Mouse (Mus musculus) cerebellum, adult 2 months (tissue): ENCODE data around the gene Tsen54.

ENCODE experiments used
- CTCF ChIP-seq: fragments of 200-500 bp; IDR thresholded peaks from 2 replicates; pipeline ENCODE4 v1.5.1; 2011; ENCODE audit warnings: low read depth, mild to moderate bottlenecking, control low read depth, low read length, moderate library complexity, borderline replicate concordance; ENCODE audit not compliant: insufficient read depth
- POLR2A ChIP-seq: fragments of 200-500 bp; IDR thresholded peaks from 2 replicates; pipeline ENCODE4 v1.6.1; 2011; ENCODE audit warnings: low read length, control low read depth, borderline replicate concordance; ENCODE audit not compliant: insufficient read depth

- TF ChIP-seq CTCF (no peak), POLR2A (no peak)
Measured at GRCm38 (mm10) chr11:115838895-115839311, 24.4 kb downstream of the Tsen54 start.
